Mouse (Mus musculus): ENCODE measurements around the gene Plekhs1.

DNA sequence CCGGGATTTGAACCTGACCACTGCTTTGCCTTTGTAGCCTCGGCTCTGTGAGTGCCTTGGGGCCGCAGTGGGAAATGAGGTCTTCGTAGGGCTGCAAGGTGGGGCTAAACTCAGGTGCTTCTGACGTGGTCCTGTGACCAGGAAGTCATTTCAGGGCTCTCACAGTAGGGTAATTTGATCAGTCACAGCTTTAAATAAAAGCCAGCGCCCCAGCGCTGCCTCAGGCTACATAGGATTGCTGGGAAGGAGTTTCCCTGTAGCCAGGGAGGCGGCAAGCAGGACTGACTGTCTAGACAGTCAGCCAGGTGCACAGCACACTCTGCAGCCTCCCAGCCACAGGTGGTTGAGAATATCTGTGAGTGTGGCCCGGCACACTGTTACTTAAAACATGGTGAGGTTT lies 42.0 kb upstream of the Plekhs1 start:
- TF ChIP-seq POLR2A (IDR thresholded peaks at IDR 0.05; ENCODE audit: extremely low read depth, insufficient read depth, low read length) (no peak), CTCF (IDR thresholded peaks at IDR 0.05; ENCODE audit: extremely low read depth, insufficient read depth, low read length) (no peak)
